Mouse (Mus musculus): ENCODE data around the gene Brpf1.

- TF ChIP-seq CTCF (IDR thresholded peaks at IDR 0.05) (no peak), POLR2A (IDR thresholded peaks at IDR 0.05; ENCODE audit: insufficient read depth, low read depth, low read length) (no peak)
Measured at GRCm38 (mm10) chr6:113292938-113293337, 14.0 kb upstream of the Brpf1 start.
